Mouse (Mus musculus) heart, adult 2 months (tissue): ENCODE measurements around the gene Uroc1.

Source experiments
- CTCF ChIP-seq: fragments of 200-600 bp; IDR thresholded peaks from 2 replicates; pipeline ENCODE4 v1.8.1; 2022; ENCODE audit warnings: antibody characterized with exemption, mild to moderate bottlenecking, moderate library complexity
- EP300 ChIP-seq: fragments of 200-500 bp; IDR thresholded peaks from 2 replicates; pipeline ENCODE4 v1.6.1; 2011; ENCODE audit warnings: low read depth, low read length, control low read depth; ENCODE audit not compliant: insufficient read depth

- no peak for TF ChIP-seq CTCF
- no peak for TF ChIP-seq EP300
Observed at GRCm38 (mm10) chr6:90319019-90319418, 14.1 kb upstream of the Uroc1 start.
